Mouse (Mus musculus): Measurements from ENCODE around the gene Hps4. TPM values are rescaled to one million over a fixed set of nuclear protein-coding genes. Genes with fewer than 3 reads are reported as not detected.
"Not testable (repeated sequence)": the region's sequence is repeated elsewhere in the genome, so short reads cannot be mapped to it uniquely, and the experiment has no call there.

Hps4 gene
- polyA plus RNA-seq, 1 experiment from 2014 or later, result 31.0 TPM

GRCm38 (mm10) chr5:112319343-112319742 is 23.5 kb upstream of the Hps4 start:
- 63% methylated on average over 2 of the region's 2 CpGs for WGBS
- not testable (repeated sequence) for H3K4me3 ChIP-seq (ENCODE audit: low read depth, low read length); H3K9ac ChIP-seq (ENCODE audit: low read length); H3K4me2 ChIP-seq (ENCODE audit: low read depth); H3K27me3 ChIP-seq (ENCODE audit: control insufficient read depth, insufficient read depth, low read length); H3K9me3 ChIP-seq (ENCODE audit: control insufficient read depth, low read length); H3K4me1 ChIP-seq (ENCODE audit: control insufficient read depth, insufficient read depth, low read length); H3K36me3 ChIP-seq (ENCODE audit: control insufficient read depth, insufficient read depth, low read length); H3K27ac ChIP-seq (ENCODE audit: low read depth, low read length); ATAC-seq (ENCODE audit: insufficient read depth, low FRiP score, low TSS enrichment); DNase-seq (ENCODE audit: low spot score)

- H3K4me1 ChIP-seq (ENCODE audit: control insufficient read depth, insufficient read depth, low read length), result peaks cover 3% of the 10 kb centered on the region; the same call in 1 of the 2 replicates
- ATAC-seq (ENCODE audit: insufficient read depth, low FRiP score, low TSS enrichment), result no peak
- no peak for DNase-seq (ENCODE audit: low spot score)
- H3K4me2 ChIP-seq (ENCODE audit: low read depth), result no peak overlapping the region
- H3K9me3 ChIP-seq (ENCODE audit: control insufficient read depth, low read length), result no peaks in the 10 kb centered on the region
- H3K9ac ChIP-seq (ENCODE audit: low read length), result no peak overlapping the region
- no peaks in the 10 kb centered on the region for H3K27me3 ChIP-seq (ENCODE audit: control insufficient read depth, insufficient read depth, low read length)
- no peaks in the 10 kb centered on the region for H3K36me3 ChIP-seq (ENCODE audit: control insufficient read depth, insufficient read depth, low read length)
- 72% methylated on average over 5 of the region's 5 CpGs for WGBS
- H3K4me3 ChIP-seq (ENCODE audit: low read depth, low read length), result no peak overlapping the region
- no peak overlapping the region for H3K27ac ChIP-seq (ENCODE audit: low read depth, low read length)
These were observed 22.5 kb upstream of the Hps4 start for GRCm38 (mm10) chr5:112320379-112320778.

- ATAC-seq (ENCODE audit: insufficient read depth, low FRiP score, low TSS enrichment), result no peak
- H3K9ac ChIP-seq (ENCODE audit: low read length), result no peak overlapping the region
- no peak overlapping the region for H3K27ac ChIP-seq (ENCODE audit: low read depth, low read length)
- WGBS, result 74% methylated on average over 6 of the region's 6 CpGs
- no peaks in the 10 kb centered on the region for H3K36me3 ChIP-seq (ENCODE audit: control insufficient read depth, insufficient read depth, low read length)
- H3K27me3 ChIP-seq (ENCODE audit: control insufficient read depth, insufficient read depth, low read length), result no peaks in the 10 kb centered on the region
- H3K4me2 ChIP-seq (ENCODE audit: low read depth), result no peak overlapping the region
- peaks cover 4% of the 10 kb centered on the region; the same call in 1 of the 2 replicates for H3K4me1 ChIP-seq (ENCODE audit: control insufficient read depth, insufficient read depth, low read length)
- no peaks in the 10 kb centered on the region for H3K9me3 ChIP-seq (ENCODE audit: control insufficient read depth, low read length)
- H3K4me3 ChIP-seq (ENCODE audit: low read depth, low read length), result no peak overlapping the region
- DNase-seq (ENCODE audit: low spot score), result no peak
These were observed 21.9 kb upstream of the Hps4 start for GRCm38 (mm10) chr5:112320936-112321335.

GRCm38 (mm10) chr5:112321376-112321775 is 21.5 kb upstream of the Hps4 start:
- ATAC-seq (ENCODE audit: insufficient read depth, low FRiP score, low TSS enrichment), result no peak
- Histone ChIP-seq H3K27me3 (ENCODE audit: control insufficient read depth, insufficient read depth, low read length) (no peaks in the 10 kb centered on the region), H3K27ac (ENCODE audit: low read depth, low read length) (no peak overlapping the region), H3K9ac (ENCODE audit: low read length) (no peak overlapping the region), H3K4me3 (ENCODE audit: low read depth, low read length) (no peak overlapping the region), H3K36me3 (ENCODE audit: control insufficient read depth, insufficient read depth, low read length) (no peaks in the 10 kb centered on the region), H3K4me1 (ENCODE audit: control insufficient read depth, insufficient read depth, low read length) (peaks cover 4% of the 10 kb centered on the region; the same call in 1 of the 2 replicates), H3K9me3 (ENCODE audit: control insufficient read depth, low read length) (no peaks in the 10 kb centered on the region), H3K4me2 (ENCODE audit: low read depth) (no peak overlapping the region)
- no peak for DNase-seq (ENCODE audit: low spot score)
- 77% methylated on average over 4 of the region's 4 CpGs for WGBS

- no peak for ATAC-seq (ENCODE audit: insufficient read depth, low FRiP score, low TSS enrichment)
- peaks cover 10% of the 10 kb centered on the region for H3K4me1 ChIP-seq (ENCODE audit: control insufficient read depth, insufficient read depth, low read length)
- no peak overlapping the region for H3K4me3 ChIP-seq (ENCODE audit: low read depth, low read length)
- no peak for DNase-seq (ENCODE audit: low spot score)
- H3K27me3 ChIP-seq (ENCODE audit: control insufficient read depth, insufficient read depth, low read length), result no peaks in the 10 kb centered on the region
- 86% methylated on average over 6 of the region's 6 CpGs for WGBS
- no peak overlapping the region for H3K4me2 ChIP-seq (ENCODE audit: low read depth)
- H3K9me3 ChIP-seq (ENCODE audit: control insufficient read depth, low read length), result no peaks in the 10 kb centered on the region
- no peak overlapping the region for H3K9ac ChIP-seq (ENCODE audit: low read length)
- no peak overlapping the region for H3K27ac ChIP-seq (ENCODE audit: low read depth, low read length)
- H3K36me3 ChIP-seq (ENCODE audit: control insufficient read depth, insufficient read depth, low read length), result no peaks in the 10 kb centered on the region
These were observed 19.6 kb upstream of the Hps4 start for GRCm38 (mm10) chr5:112323246-112323645.

- Histone ChIP-seq H3K4me1 (ENCODE audit: control insufficient read depth, insufficient read depth, low read length) (peaks cover 10% of the 10 kb centered on the region), H3K9me3 (ENCODE audit: control insufficient read depth, low read length) (no peaks in the 10 kb centered on the region), H3K4me2 (ENCODE audit: low read depth) (peak overlapping the region; percentile 23), H3K27me3 (ENCODE audit: control insufficient read depth, insufficient read depth, low read length) (no peaks in the 10 kb centered on the region), H3K9ac (ENCODE audit: low read length) (peak overlapping the region; percentile 36; the same call in 1 of the 2 replicates), H3K27ac (ENCODE audit: low read depth, low read length) (no peak overlapping the region), H3K36me3 (ENCODE audit: control insufficient read depth, insufficient read depth, low read length) (peaks cover 3% of the 10 kb centered on the region; the same call in 1 of the 2 replicates), H3K4me3 (ENCODE audit: low read depth, low read length) (no peak overlapping the region)
- ATAC-seq (ENCODE audit: insufficient read depth, low FRiP score, low TSS enrichment), result peak; percentile 49; the same call in 1 of the 2 replicates
- WGBS, result 30% methylated on average over 24 of the region's 24 CpGs
- DNase-seq (ENCODE audit: low spot score), result peak; percentile 43
These were observed 18.0 kb upstream of the Hps4 start for GRCm38 (mm10) chr5:112324637-112325545.

GRCm38 (mm10) chr5:112325546-112326445 is 17.1 kb upstream of the Hps4 start, which contains the start of gene Tfip11:
TSS of gene Tfip11 (plus strand) at chr5:112326358.
- H3K4me1 ChIP-seq (ENCODE audit: control insufficient read depth, insufficient read depth, low read length), result peaks cover 10% of the 10 kb centered on the region
- DNase-seq (ENCODE audit: low spot score) (peak; percentile 97), ATAC-seq (ENCODE audit: insufficient read depth, low FRiP score, low TSS enrichment) (peak; percentile 92)
- peak within 1 kb of the TSS; percentile 98 for H3K4me3 ChIP-seq (ENCODE audit: low read depth, low read length)
- H3K27ac ChIP-seq (ENCODE audit: low read depth, low read length), result peak within 1 kb of the TSS; percentile 44
- 9% methylated on average over 48 of the region's 48 CpGs for WGBS
- no peaks in the 10 kb centered on the region for H3K27me3 ChIP-seq (ENCODE audit: control insufficient read depth, insufficient read depth, low read length)
- H3K9ac ChIP-seq (ENCODE audit: low read length), result peak within 1 kb of the TSS; percentile 75
- no peaks in the 10 kb centered on the region for H3K9me3 ChIP-seq (ENCODE audit: control insufficient read depth, low read length)
- H3K4me2 ChIP-seq (ENCODE audit: low read depth), result peak within 1 kb of the TSS; percentile 74
- H3K36me3 ChIP-seq (ENCODE audit: control insufficient read depth, insufficient read depth, low read length), result peaks cover 5% of the 10 kb centered on the region; the same call in 1 of the 2 replicates

- no peak for DNase-seq (ENCODE audit: low spot score)
- Histone ChIP-seq H3K9me3 (ENCODE audit: control insufficient read depth, low read length) (no peaks in the 10 kb centered on the region), H3K4me1 (ENCODE audit: control insufficient read depth, insufficient read depth, low read length) (peaks cover 10% of the 10 kb centered on the region), H3K4me2 (ENCODE audit: low read depth) (peak overlapping the region; percentile 74), H3K27ac (ENCODE audit: low read depth, low read length) (no peak overlapping the region), H3K9ac (ENCODE audit: low read length) (peak overlapping the region; percentile 75), H3K4me3 (ENCODE audit: low read depth, low read length) (peak overlapping the region; percentile 98), H3K27me3 (ENCODE audit: control insufficient read depth, insufficient read depth, low read length) (no peaks in the 10 kb centered on the region), H3K36me3 (ENCODE audit: control insufficient read depth, insufficient read depth, low read length) (peaks cover 8% of the 10 kb centered on the region)
- no peak; the same call in 1 of the 2 replicates for ATAC-seq (ENCODE audit: insufficient read depth, low FRiP score, low TSS enrichment)
- WGBS, result 2% methylated on average over 32 of the region's 33 CpGs
These were observed 16.4 kb upstream of the Hps4 start for GRCm38 (mm10) chr5:112326446-112327009.
